Mouse (Mus musculus) cerebellum, postnatal 14 days (tissue): ENCODE measurements at regions not wholly inside any gene's neighbourhood (a gene's known extent, or its start where the extent isn't known, plus 50 kb on each side); places are given as distances from the start of the nearest gene placed in this dataset.
A peak's percentile ranks its signal among the peaks of the same experiment; 100 is the strongest.
"Not testable (repeated sequence)": the region's sequence is repeated elsewhere in the genome, so short reads cannot be mapped to it uniquely, and the experiment has no call there.

Source experiments
- DNase-seq, 2 experiments: peaks; one replicate each; pipeline ENCODE4 v3.0.0; 2021; ENCODE audit warnings: mixed read lengths in 2 of 2

GRCm38 (mm10) chr12:36943903-36944302, 164.4 kb upstream of the Meox2 start:
- DNase-seq, result no peak

- DNase-seq, result peak in 1 of 2 experiments; percentile 16
Observed at GRCm38 (mm10) chr12:36945964-36946363, 162.4 kb upstream of the Meox2 start.

GRCm38 (mm10) chr12:36947902-36948301, 160.4 kb upstream of the Meox2 start:
- DNase-seq, result no peak

GRCm38 (mm10) chr12:36949096-36949738, 159.1 kb upstream of the Meox2 start:
- DNase-seq, result no peak

GRCm38 (mm10) chr12:36974432-36975094, 133.8 kb upstream of the Meox2 start:
- no peak for DNase-seq

GRCm38 (mm10) chr12:36977141-36977540, 131.2 kb upstream of the Meox2 start:
- no peak for DNase-seq

- DNase-seq, result no peak
Observed at GRCm38 (mm10) chr12:36991135-36991534, 117.2 kb upstream of the Meox2 start.

GRCm38 (mm10) chr12:36991970-36992369, 116.4 kb upstream of the Meox2 start:
- peak in 1 of 2 experiments; percentile 18 for DNase-seq

GRCm38 (mm10) chr12:37001401-37001800, 106.9 kb upstream of the Meox2 start:
- no peak for DNase-seq

- DNase-seq, result no peak
Observed at GRCm38 (mm10) chr12:37005262-37005661, 103.1 kb upstream of the Meox2 start.

- no peak for DNase-seq
Observed at GRCm38 (mm10) chr12:37010306-37010705, 98.0 kb upstream of the Meox2 start.

GRCm38 (mm10) chr12:37014401-37014800, 93.9 kb upstream of the Meox2 start:
- no peak for DNase-seq

- DNase-seq, result not testable (repeated sequence)
Observed at GRCm38 (mm10) chr12:37014945-37015344, 93.4 kb upstream of the Meox2 start.

- DNase-seq, result peak; percentile 35 to 64
Observed at GRCm38 (mm10) chr12:37015474-37016248, 92.7 kb upstream of the Meox2 start.

- DNase-seq, result no peak
Observed at GRCm38 (mm10) chr12:37047191-37047590, 61.1 kb upstream of the Meox2 start.

- DNase-seq, result no peak
Observed at GRCm38 (mm10) chr12:37050596-37050995, 57.7 kb upstream of the Meox2 start.

- no peak for DNase-seq
Observed at GRCm38 (mm10) chr12:37057411-37057810, 50.9 kb upstream of the Meox2 start.
